Mouse (Mus musculus) G1E-ER4 (cell line): ENCODE results near the gene Cobl. TPM values are rescaled to one million over a fixed set of nuclear protein-coding genes. Genes with fewer than 3 reads are reported as not detected.

Experiments used
- GATA1 ChIP-seq: IDR thresholded peaks from one replicate; pipeline ENCODE4 v1.8.0; 2012; ENCODE audit warnings: low read length, inconsistent platforms
- polyA plus RNA-seq: library from polyadenylated mRNA; stranded (reverse); fragments of >175 nt; gene quantifications from 2 replicates; pipeline ENCODE4 v1.2.3, GENCODE M21; 2012

Cobl gene
- polyA plus RNA-seq, result not detected in 2 replicates

GRCm38 (mm10) chr11:12464181-12465162 lies at the start of gene Cobl:
Gene Cobl, minus strand, starts transcription at chr11:12464960.
- TF ChIP-seq GATA1, result no peak

- TF ChIP-seq GATA1, result no peak
Measured at GRCm38 (mm10) chr11:12513796-12514195, 49.0 kb upstream of the Cobl start.

GRCm38 (mm10) chr11:12506371-12506890 lies 41.7 kb upstream of the Cobl start:
- no peak for TF ChIP-seq GATA1

GRCm38 (mm10) chr11:12503756-12504155 lies 39.0 kb upstream of the Cobl start:
- TF ChIP-seq GATA1, result no peak

GRCm38 (mm10) chr11:12501721-12502120 lies 37.0 kb upstream of the Cobl start:
- TF ChIP-seq GATA1, result no peak

GRCm38 (mm10) chr11:12493791-12494190 lies 29.0 kb upstream of the Cobl start:
- no peak for TF ChIP-seq GATA1

- no peak for TF ChIP-seq GATA1
Measured at GRCm38 (mm10) chr11:12479856-12480403, 15.2 kb upstream of the Cobl start.

- TF ChIP-seq GATA1, result no peak
Measured at GRCm38 (mm10) chr11:12474299-12474935, 9.7 kb upstream of the Cobl start.

- TF ChIP-seq GATA1, result no peak
Measured at GRCm38 (mm10) chr11:12473625-12474298, 9.0 kb upstream of the Cobl start.

- TF ChIP-seq GATA1, result no peak
Measured at GRCm38 (mm10) chr11:12469638-12470037, 4.9 kb upstream of the Cobl start.

GRCm38 (mm10) chr11:12468661-12469060 lies 3.9 kb upstream of the Cobl start:
- TF ChIP-seq GATA1, result no peak

- TF ChIP-seq GATA1, result no peak
Measured at GRCm38 (mm10) chr11:12467836-12468235, 3.1 kb upstream of the Cobl start.

- no peak for TF ChIP-seq GATA1
Measured at GRCm38 (mm10) chr11:12467217-12467616, 2.5 kb upstream of the Cobl start.

- TF ChIP-seq GATA1, result no peak
Measured at GRCm38 (mm10) chr11:12466606-12467005, 1.8 kb upstream of the Cobl start.

- TF ChIP-seq GATA1, result no peak
Measured at GRCm38 (mm10) chr11:12465229-12465628, 469 bp upstream of the Cobl start.
